Mouse (Mus musculus) retina, postnatal 7 days (tissue): ENCODE results near the gene Cops7a.

ENCODE experiments used
- DNase-seq: peaks from one replicate; pipeline ENCODE4 v3.0.0-alpha.2; 2012; ENCODE audit warnings: low read depth, low spot score

Cops7a gene

GRCm38 (mm10) chr6:124965088-124965719 lies at the start of gene Cops7a:
Cops7a (minus strand) TSS chr6:124965538.
- peak; percentile 95 for DNase-seq

GRCm38 (mm10) chr6:125009181-125010073 lies 44.1 kb upstream of the Cops7a start:
- DNase-seq = peak; percentile 79

- no peak for DNase-seq
These were observed 43.6 kb upstream of the Cops7a start, which contains the start of gene Zfp384 for GRCm38 (mm10) chr6:125009129-125009180. Zfp384 (plus strand) TSS chr6:125009145.

GRCm38 (mm10) chr6:125008586-125009128 lies 43.3 kb upstream of the Cops7a start:
- peak; percentile 97 for DNase-seq

GRCm38 (mm10) chr6:125008060-125008459 lies 42.7 kb upstream of the Cops7a start:
- DNase-seq = no peak

- no peak for DNase-seq
These were observed 39.7 kb upstream of the Cops7a start for GRCm38 (mm10) chr6:125005086-125005485.

GRCm38 (mm10) chr6:125003706-125004105 lies 38.4 kb upstream of the Cops7a start:
- DNase-seq = no peak

GRCm38 (mm10) chr6:124999546-124999945 lies 34.2 kb upstream of the Cops7a start:
- no peak for DNase-seq

- DNase-seq = no peak
These were observed 33.8 kb upstream of the Cops7a start for GRCm38 (mm10) chr6:124999091-124999490.

- DNase-seq = no peak
These were observed 32.7 kb upstream of the Cops7a start for GRCm38 (mm10) chr6:124998066-124998465.

GRCm38 (mm10) chr6:124996551-124997501 lies 31.5 kb upstream of the Cops7a start, which contains the start of gene Pianp:
Pianp (plus strand) TSS chr6:124996694.
- peak; percentile 58 for DNase-seq

- DNase-seq = no peak
These were observed 30.6 kb upstream of the Cops7a start for GRCm38 (mm10) chr6:124995831-124996403.

- DNase-seq = no peak
These were observed 29.9 kb upstream of the Cops7a start for GRCm38 (mm10) chr6:124995246-124995645.

GRCm38 (mm10) chr6:124993876-124994275 lies 28.5 kb upstream of the Cops7a start:
- no peak for DNase-seq

- DNase-seq = no peak
These were observed 28.0 kb upstream of the Cops7a start for GRCm38 (mm10) chr6:124993365-124993764.

- DNase-seq = no peak
These were observed 26.9 kb upstream of the Cops7a start for GRCm38 (mm10) chr6:124992241-124992640.

- no peak for DNase-seq
These were observed 2.4 kb upstream of the Cops7a start for GRCm38 (mm10) chr6:124967766-124968165.

- no peak for DNase-seq
These were observed 1.3 kb upstream of the Cops7a start for GRCm38 (mm10) chr6:124966466-124967118.

GRCm38 (mm10) chr6:124965747-124966146 lies 409 bp upstream of the Cops7a start:
- no peak for DNase-seq

- DNase-seq = no peak
These were observed 700 bp downstream of the Cops7a start for GRCm38 (mm10) chr6:124964638-124965037.

GRCm38 (mm10) chr6:124961021-124961420 lies 4.3 kb downstream of the Cops7a start:
- DNase-seq = no peak
